Mouse (Mus musculus) brain, embryonic 14.5 days (tissue): Measurements from ENCODE around the gene Rnf141.

Source experiments
- CTCF ChIP-seq: fragments of 200-500 bp; IDR thresholded peaks from 2 replicates; pipeline ENCODE4 v1.5.1; 2012; ENCODE audit warnings: inconsistent platforms, mild to moderate bottlenecking, moderate library complexity, borderline replicate concordance; ENCODE audit not compliant: insufficient read depth, insufficient read length; ENCODE audit errors: extremely low read depth
- POLR2A ChIP-seq: fragments of 200-500 bp; IDR thresholded peaks from 2 replicates; pipeline ENCODE4 v1.6.1; 2012; ENCODE audit warnings: mild to moderate bottlenecking, inconsistent platforms, borderline replicate concordance; ENCODE audit not compliant: poor library complexity, insufficient read depth, insufficient read length, severe bottlenecking; ENCODE audit errors: extremely low read depth

DNA sequence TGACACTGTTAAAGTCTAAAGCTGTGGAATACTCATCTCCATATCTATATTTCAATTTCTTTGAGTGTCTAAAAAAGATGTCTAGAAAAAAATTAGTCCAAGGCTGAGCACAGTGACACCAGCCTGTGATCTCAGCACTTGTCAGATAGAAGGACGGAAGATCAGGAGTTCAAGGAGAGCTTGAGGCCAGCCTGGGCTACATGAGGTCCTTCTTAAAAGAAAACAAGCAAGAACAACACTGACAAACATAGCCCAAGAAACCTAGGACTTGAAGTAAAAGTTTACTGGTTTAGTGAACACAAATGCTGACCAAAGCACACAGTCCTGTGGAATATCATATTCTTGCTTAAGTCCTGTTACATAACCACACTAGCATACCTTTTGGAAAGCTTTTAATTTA, 10.2 kb downstream of the Rnf141 start:
- TF ChIP-seq CTCF (no peak), POLR2A (no peak)
